Mouse (Mus musculus) ES-E14 (cell line): Measurements from ENCODE around the gene Gm1113.

ENCODE experiments used
- CHD2 ChIP-seq: IDR thresholded peaks from 2 replicates; pipeline ENCODE4 v1.6.1; 2014; ENCODE audit warnings: mild to moderate bottlenecking, low read depth, low read length, inconsistent platforms
- HCFC1 ChIP-seq: IDR thresholded peaks from 2 replicates; pipeline ENCODE4 v1.6.1; 2012; ENCODE audit warnings: low read length, inconsistent platforms, borderline replicate concordance; ENCODE audit not compliant: insufficient read depth
- MAFK ChIP-seq: IDR thresholded peaks from 2 replicates; pipeline ENCODE4 v1.6.1; 2014; ENCODE audit warnings: mild to moderate bottlenecking, low read depth, low read length, inconsistent platforms; ENCODE audit not compliant: insufficient read depth
- ZC3H11A ChIP-seq: IDR thresholded peaks from 2 replicates; pipeline ENCODE4 v1.6.1; 2012; ENCODE audit warnings: low read depth, mild to moderate bottlenecking, inconsistent platforms, low read length, borderline replicate concordance
- ZNF384 ChIP-seq: IDR thresholded peaks from 2 replicates; pipeline ENCODE4 v1.6.1; 2012; ENCODE audit warnings: low read depth, low read length, inconsistent platforms

DNA sequence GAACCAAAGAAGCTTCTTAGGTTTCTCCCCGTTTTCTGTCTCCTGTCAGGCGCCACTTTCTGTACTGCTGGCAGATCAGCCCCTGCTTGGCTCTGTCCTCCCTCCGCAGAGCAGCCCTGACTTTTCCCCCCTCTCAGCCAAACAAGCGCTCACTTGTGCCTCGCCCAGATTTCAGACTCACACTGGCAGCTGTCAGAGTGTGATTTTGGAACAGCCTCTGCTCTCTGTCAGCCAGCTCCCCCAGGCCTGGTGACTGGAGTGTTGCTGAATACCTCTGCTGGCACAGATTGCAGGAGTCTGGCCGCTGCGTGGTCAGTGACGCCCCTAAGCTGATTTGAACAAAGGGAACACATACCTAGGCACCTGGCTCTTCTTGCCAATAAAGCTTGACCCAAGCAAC lies 9.8 kb downstream of the Gm1113 start:
- TF ChIP-seq CHD2, result no peak
- TF ChIP-seq HCFC1, result no peak
- no peak for TF ChIP-seq MAFK
- no peak for TF ChIP-seq ZC3H11A
- TF ChIP-seq ZNF384, result no peak
